Mouse (Mus musculus): ENCODE results near the gene Cd82. TPM values are rescaled to one million over a fixed set of nuclear protein-coding genes. Genes with fewer than 3 reads are reported as not detected.

Cd82 gene
- total RNA-seq (2023) = 100 to 1,000 TPM; 167 to 172 TPM

DNA sequence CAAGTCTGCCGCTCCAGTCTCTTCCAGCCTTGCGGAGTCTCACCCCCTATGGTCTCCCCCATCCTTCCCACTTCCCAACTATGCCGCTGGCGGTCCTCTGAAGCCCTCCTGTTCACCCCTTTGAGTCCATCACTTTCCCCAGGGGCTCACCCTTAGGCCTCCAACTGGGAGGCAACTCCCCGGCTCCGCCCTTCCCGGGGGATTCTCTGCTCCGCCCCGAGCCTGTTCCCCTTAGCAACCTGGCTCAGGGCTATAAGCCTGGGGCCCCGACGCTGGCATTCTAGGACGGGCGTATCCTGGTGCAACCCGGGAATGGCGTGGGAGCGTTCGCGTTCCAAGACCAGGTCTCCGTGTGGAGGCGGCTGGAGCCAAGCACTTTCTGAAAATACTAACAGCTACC lies at the start of gene Cd82:
Gene Cd82, minus strand, starts transcription at position 381 of the 400 bp plus-strand sequence.

Other genes with a start within 250 kb of the Cd82 start
- under 1 TPM; 0.24 to 0.44 TPM for gene Tspan18, start 128.6 kb downstream of the Cd82 start, total RNA-seq (2023)
- gene Gm10803, start 97.4 kb upstream of the Cd82 start, total RNA-seq (2023) = not detected
- not detected for gene Alx4, start 179.2 kb upstream of the Cd82 start, total RNA-seq (2023)